Mouse (Mus musculus): ENCODE data around the gene Ssty2.
"Not testable (repeated sequence)": the region's sequence is repeated elsewhere in the genome, so short reads cannot be mapped to it uniquely, and the experiment has no call there.

Gene Ssty2

GRCm38 (mm10) chrY:67047972-67048371, at the start of gene Ssty2:
Ssty2 (minus strand) TSS chrY:67048072.
- in situ Hi-C loops (cut with MboI; ENCODE audit: unreplicated experiment in 2 of 2), result not testable (repeated sequence)
